Mouse (Mus musculus) ES-E14 (cell line): ENCODE results near the gene Spast.

Source experiments
- MAFK ChIP-seq: IDR thresholded peaks from 2 replicates; pipeline ENCODE4 v1.6.1; 2014; ENCODE audit warnings: mild to moderate bottlenecking, low read depth, low read length, inconsistent platforms; ENCODE audit not compliant: insufficient read depth
- ZNF384 ChIP-seq: IDR thresholded peaks from 2 replicates; pipeline ENCODE4 v1.6.1; 2012; ENCODE audit warnings: low read depth, low read length, inconsistent platforms

DNA sequence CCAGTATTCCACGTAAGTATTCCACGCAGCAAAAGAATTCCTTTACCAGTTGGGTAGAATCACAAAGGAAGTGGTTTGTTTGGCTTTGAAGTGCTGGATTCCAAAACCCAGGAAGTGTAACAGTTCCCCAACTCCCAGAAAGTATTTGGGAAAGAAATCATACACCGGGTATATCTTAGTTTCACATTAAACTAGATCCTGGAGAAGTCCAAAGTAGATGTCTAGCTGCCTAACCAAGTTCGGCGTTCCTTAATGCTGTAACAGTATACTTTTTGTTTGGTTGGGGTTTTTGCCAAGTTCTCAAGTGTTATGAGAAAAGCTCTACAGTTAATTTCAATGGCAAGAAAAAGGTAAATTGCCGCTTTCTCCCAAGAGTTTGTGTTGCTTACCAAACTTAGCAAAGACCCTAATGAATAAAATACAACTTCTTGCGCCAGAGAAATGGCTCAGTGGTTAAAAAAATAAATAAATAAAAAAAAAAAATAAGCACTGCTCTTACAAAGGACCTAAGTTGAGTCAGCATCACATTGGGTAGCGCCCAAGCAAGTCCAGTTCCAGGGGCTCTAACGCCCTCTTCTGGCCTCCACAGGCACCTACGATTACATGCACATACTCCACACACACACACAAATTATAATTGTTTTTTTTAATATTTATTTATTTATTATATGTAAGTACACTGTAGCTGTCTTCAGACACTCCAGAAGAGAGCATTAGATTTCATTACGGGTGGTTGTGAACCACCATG is 42.5 kb upstream of the Spast start:
- TF ChIP-seq ZNF384 (peak; percentile 68), MAFK (0 out of 2 replicates have a peak, but pooled peaks have one; percentile 37)
